Mouse (Mus musculus): ENCODE data around the gene Hsd17b12. TPM values are rescaled to one million over a fixed set of nuclear protein-coding genes. Genes with fewer than 3 reads are reported as not detected.

Hsd17b12 gene
- polyA plus RNA-seq, 1 experiment from 2014 or later = 132 TPM

- no peaks in the 10 kb centered on the region for H3K9me3 ChIP-seq (ENCODE audit: control insufficient read depth, low read length)
- H3K9ac ChIP-seq (ENCODE audit: low read depth, low read length) = no peak overlapping the region
- H3K27me3 ChIP-seq (ENCODE audit: control insufficient read depth, insufficient read depth, low read length) = no peaks in the 10 kb centered on the region
- H3K4me3 ChIP-seq (ENCODE audit: low read depth, low read length) = no peak overlapping the region
- peak; percentile 35 for DNase-seq (ENCODE audit: low spot score)
- ATAC-seq (ENCODE audit: low FRiP score) = no peak
- H3K27ac ChIP-seq (ENCODE audit: low read depth, low read length) = no peak overlapping the region
- no peak overlapping the region for H3K4me2 ChIP-seq (replicated peaks; ENCODE audit: low read depth, low read length)
- no peaks in the 10 kb centered on the region for H3K4me1 ChIP-seq (replicated peaks; ENCODE audit: control insufficient read depth, insufficient read depth, low read length)
- 63% methylated on average over 5 of the region's 5 CpGs for WGBS
- H3K36me3 ChIP-seq (ENCODE audit: control insufficient read depth, insufficient read depth, low read length) = no peaks in the 10 kb centered on the region
Observed at GRCm38 (mm10) chr2:94043662-94044061, 114.1 kb downstream of the Hsd17b12 start.

DNA sequence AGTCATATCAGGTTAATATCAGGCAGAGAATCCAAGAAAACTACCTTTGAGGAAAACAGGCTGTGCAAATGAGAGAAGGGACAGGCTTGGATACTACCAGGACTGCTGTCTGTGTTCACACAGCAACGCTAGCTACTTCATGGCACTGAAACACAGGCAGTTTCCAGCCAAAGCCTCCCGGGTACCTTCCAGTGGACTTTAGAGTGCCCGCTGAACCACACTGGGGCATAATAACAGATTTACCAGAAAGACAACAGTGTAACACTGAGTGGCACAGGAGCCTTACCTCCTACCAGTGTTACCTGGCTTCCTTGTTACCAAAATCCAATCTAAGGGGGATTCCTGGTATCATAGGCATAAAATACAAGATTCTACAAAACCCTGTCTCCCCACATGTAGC lies 115.3 kb downstream of the Hsd17b12 start:
- DNase-seq (ENCODE audit: low spot score) (no peak), ATAC-seq (ENCODE audit: low FRiP score) (no peak)
- Histone ChIP-seq H3K27me3 (ENCODE audit: control insufficient read depth, insufficient read depth, low read length) (no peaks in the 10 kb centered on the region), H3K4me2 (replicated peaks; ENCODE audit: low read depth, low read length) (no peak overlapping the region), H3K4me1 (replicated peaks; ENCODE audit: control insufficient read depth, insufficient read depth, low read length) (no peaks in the 10 kb centered on the region), H3K9me3 (ENCODE audit: control insufficient read depth, low read length) (no peaks in the 10 kb centered on the region), H3K9ac (ENCODE audit: low read depth, low read length) (no peak overlapping the region), H3K36me3 (ENCODE audit: control insufficient read depth, insufficient read depth, low read length) (no peaks in the 10 kb centered on the region), H3K4me3 (ENCODE audit: low read depth, low read length) (no peak overlapping the region), H3K27ac (ENCODE audit: low read depth, low read length) (no peak overlapping the region)
- 91% methylated on average over 3 of the region's 3 CpGs for WGBS

GRCm38 (mm10) chr2:94040391-94041125 lies 117.2 kb downstream of the Hsd17b12 start:
- no peak overlapping the region for H3K9ac ChIP-seq (ENCODE audit: low read depth, low read length)
- H3K27me3 ChIP-seq (ENCODE audit: control insufficient read depth, insufficient read depth, low read length) = no peaks in the 10 kb centered on the region
- WGBS = 94% methylated on average over 5 of the region's 5 CpGs
- H3K4me3 ChIP-seq (ENCODE audit: low read depth, low read length) = no peak overlapping the region
- H3K36me3 ChIP-seq (ENCODE audit: control insufficient read depth, insufficient read depth, low read length) = no peaks in the 10 kb centered on the region
- H3K4me1 ChIP-seq (replicated peaks; ENCODE audit: control insufficient read depth, insufficient read depth, low read length) = no peaks in the 10 kb centered on the region
- no peak overlapping the region for H3K27ac ChIP-seq (ENCODE audit: low read depth, low read length)
- no peaks in the 10 kb centered on the region for H3K9me3 ChIP-seq (ENCODE audit: control insufficient read depth, low read length)
- H3K4me2 ChIP-seq (replicated peaks; ENCODE audit: low read depth, low read length) = no peak overlapping the region
- no peak for ATAC-seq (ENCODE audit: low FRiP score)
- no peak for DNase-seq (ENCODE audit: low spot score)

GRCm38 (mm10) chr2:94035428-94036331 lies 122.1 kb downstream of the Hsd17b12 start:
- no peak overlapping the region for H3K9ac ChIP-seq (ENCODE audit: low read depth, low read length)
- no peak overlapping the region for H3K4me3 ChIP-seq (ENCODE audit: low read depth, low read length)
- no peak overlapping the region for H3K4me2 ChIP-seq (replicated peaks; ENCODE audit: low read depth, low read length)
- no peaks in the 10 kb centered on the region for H3K36me3 ChIP-seq (ENCODE audit: control insufficient read depth, insufficient read depth, low read length)
- WGBS = 67% methylated on average over 9 of the region's 9 CpGs
- H3K27ac ChIP-seq (ENCODE audit: low read depth, low read length) = no peak overlapping the region
- H3K4me1 ChIP-seq (replicated peaks; ENCODE audit: control insufficient read depth, insufficient read depth, low read length) = no peaks in the 10 kb centered on the region
- no peaks in the 10 kb centered on the region for H3K9me3 ChIP-seq (ENCODE audit: control insufficient read depth, low read length)
- no peaks in the 10 kb centered on the region for H3K27me3 ChIP-seq (ENCODE audit: control insufficient read depth, insufficient read depth, low read length)
- DNase-seq (ENCODE audit: low spot score) (peak; percentile 81), ATAC-seq (ENCODE audit: low FRiP score) (peak; percentile 53; the same call in 1 of the 2 replicates)

DNA sequence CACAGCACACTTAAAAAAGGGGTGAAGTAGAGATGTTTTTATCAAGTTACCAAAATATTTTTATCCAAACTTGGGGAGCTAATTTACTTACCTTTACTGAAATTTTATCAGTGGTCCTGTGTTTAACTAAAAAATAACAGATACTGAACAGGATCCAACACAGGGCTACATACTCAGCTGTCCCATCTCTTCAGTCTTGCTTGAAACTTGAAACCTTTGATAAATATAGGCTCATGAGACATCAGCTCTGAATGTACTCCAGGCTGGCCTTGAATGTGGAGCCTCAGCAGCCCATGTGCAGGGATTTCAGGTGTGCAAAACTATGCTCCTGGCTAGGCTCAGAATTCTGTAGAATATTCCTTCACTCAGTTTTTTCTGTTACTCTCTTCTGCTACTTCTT lies 127.2 kb downstream of the Hsd17b12 start:
- Histone ChIP-seq H3K9ac (ENCODE audit: low read depth, low read length) (no peak overlapping the region), H3K4me2 (replicated peaks; ENCODE audit: low read depth, low read length) (no peak overlapping the region), H3K4me1 (replicated peaks; ENCODE audit: control insufficient read depth, insufficient read depth, low read length) (no peaks in the 10 kb centered on the region), H3K27me3 (ENCODE audit: control insufficient read depth, insufficient read depth, low read length) (no peaks in the 10 kb centered on the region), H3K27ac (ENCODE audit: low read depth, low read length) (no peak overlapping the region), H3K4me3 (ENCODE audit: low read depth, low read length) (no peak overlapping the region), H3K9me3 (ENCODE audit: control insufficient read depth, low read length) (no peaks in the 10 kb centered on the region), H3K36me3 (ENCODE audit: control insufficient read depth, insufficient read depth, low read length) (no peaks in the 10 kb centered on the region)
- ATAC-seq (ENCODE audit: low FRiP score) (no peak), DNase-seq (ENCODE audit: low spot score) (no peak)

- Histone ChIP-seq H3K9me3 (ENCODE audit: control insufficient read depth, low read length) (no peaks in the 10 kb centered on the region), H3K27ac (ENCODE audit: low read depth, low read length) (no peak overlapping the region), H3K36me3 (ENCODE audit: control insufficient read depth, insufficient read depth, low read length) (no peaks in the 10 kb centered on the region), H3K9ac (ENCODE audit: low read depth, low read length) (no peak overlapping the region), H3K4me1 (replicated peaks; ENCODE audit: control insufficient read depth, insufficient read depth, low read length) (no peaks in the 10 kb centered on the region), H3K27me3 (ENCODE audit: control insufficient read depth, insufficient read depth, low read length) (no peaks in the 10 kb centered on the region), H3K4me3 (ENCODE audit: low read depth, low read length) (no peak overlapping the region), H3K4me2 (replicated peaks; ENCODE audit: low read depth, low read length) (no peak overlapping the region)
- 65% methylated on average over 6 of the region's 6 CpGs for WGBS
- ATAC-seq (ENCODE audit: low FRiP score) (no peak), DNase-seq (ENCODE audit: low spot score) (no peak)
Observed at GRCm38 (mm10) chr2:94024637-94025036, 133.1 kb downstream of the Hsd17b12 start.

DNA sequence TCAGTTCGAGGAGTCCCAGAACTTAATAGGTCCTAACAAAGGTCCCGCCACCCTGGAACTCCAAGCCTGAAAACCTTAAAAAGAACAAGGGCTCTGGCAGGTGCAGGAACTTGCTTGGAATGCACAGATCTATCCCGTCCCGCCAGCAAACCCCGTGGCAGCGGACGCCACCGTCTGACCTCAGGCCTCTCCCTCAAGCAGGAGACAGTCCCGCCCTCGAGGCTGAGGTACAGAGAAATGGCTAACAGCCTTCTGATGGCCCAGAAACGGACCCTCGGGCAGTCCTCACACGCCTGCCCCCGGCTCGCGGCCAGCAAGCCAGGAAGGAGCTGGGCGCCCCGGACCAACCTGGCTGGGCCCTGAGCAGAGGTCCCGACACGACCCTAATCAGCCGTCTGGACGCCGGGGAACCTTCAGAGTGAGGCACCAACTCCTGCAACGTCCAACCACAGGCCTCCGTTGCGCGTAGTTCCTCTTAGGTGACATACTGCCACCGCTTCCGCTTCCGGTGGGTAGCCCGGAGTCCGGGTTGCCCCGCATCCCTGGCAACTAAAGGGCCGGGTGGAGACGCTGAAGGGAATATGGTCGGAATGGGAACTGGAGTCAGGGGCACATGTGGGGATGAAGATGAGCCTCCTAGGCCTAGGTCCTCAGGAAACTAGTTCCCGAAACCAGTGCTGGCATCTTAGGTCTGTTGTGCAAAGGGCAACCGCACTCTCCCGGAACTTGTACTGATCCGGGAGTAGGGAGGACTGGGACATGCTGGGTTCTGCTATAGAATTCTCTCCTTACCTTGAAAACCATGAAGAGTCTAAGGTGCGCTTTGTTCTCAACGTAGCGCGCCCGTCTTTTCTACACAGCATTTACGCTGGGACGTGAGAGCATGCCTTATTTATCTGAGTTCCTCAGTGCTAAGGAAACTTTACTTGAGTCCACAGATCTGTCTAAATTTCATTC lies 147.2 kb downstream of the Hsd17b12 start, which contains the start of gene Alkbh3:
Gene Alkbh3 (minus strand): TSS at position 473 of the 957 bp plus-strand sequence.
- ATAC-seq (ENCODE audit: low FRiP score) (peak; percentile 98), DNase-seq (ENCODE audit: low spot score) (peak; percentile 97)
- H3K9me3 ChIP-seq (ENCODE audit: control insufficient read depth, low read length) = no peaks in the 10 kb centered on the region
- H3K27ac ChIP-seq (ENCODE audit: low read depth, low read length) = no peak within 1 kb of the TSS
- H3K4me1 ChIP-seq (replicated peaks; ENCODE audit: control insufficient read depth, insufficient read depth, low read length) = no peaks in the 10 kb centered on the region; the same call in 1 of the 2 replicates
- WGBS = 5% methylated on average over 47 of the region's 47 CpGs
- peak within 1 kb of the TSS; percentile 60 for H3K4me2 ChIP-seq (replicated peaks; ENCODE audit: low read depth, low read length)
- peak within 1 kb of the TSS; percentile 77 for H3K4me3 ChIP-seq (ENCODE audit: low read depth, low read length)
- H3K36me3 ChIP-seq (ENCODE audit: control insufficient read depth, insufficient read depth, low read length) = no peaks in the 10 kb centered on the region
- peak within 1 kb of the TSS; percentile 82 for H3K9ac ChIP-seq (ENCODE audit: low read depth, low read length)
- H3K27me3 ChIP-seq (ENCODE audit: control insufficient read depth, insufficient read depth, low read length) = no peaks in the 10 kb centered on the region

- Histone ChIP-seq H3K9me3 (ENCODE audit: control insufficient read depth, low read length) (no peaks in the 10 kb centered on the region), H3K4me3 (ENCODE audit: low read depth, low read length) (no peak overlapping the region), H3K4me1 (replicated peaks; ENCODE audit: control insufficient read depth, insufficient read depth, low read length) (no peaks in the 10 kb centered on the region), H3K27ac (ENCODE audit: low read depth, low read length) (no peak overlapping the region), H3K4me2 (replicated peaks; ENCODE audit: low read depth, low read length) (no peak overlapping the region), H3K9ac (ENCODE audit: low read depth, low read length) (no peak overlapping the region), H3K27me3 (ENCODE audit: control insufficient read depth, insufficient read depth, low read length) (no peaks in the 10 kb centered on the region), H3K36me3 (ENCODE audit: control insufficient read depth, insufficient read depth, low read length) (0 out of 2 replicates have a peak, but pooled peaks cover 6% of the 10 kb centered on the region)
- WGBS = 11% methylated on average over 2 of the region's 2 CpGs
- peak; percentile 93 for DNase-seq (ENCODE audit: low spot score)
- peak; percentile 71 for ATAC-seq (ENCODE audit: low FRiP score)
Observed at GRCm38 (mm10) chr2:94002331-94002730, 155.4 kb downstream of the Hsd17b12 start.
